Mouse (Mus musculus): Measurements from ENCODE around the gene Stk10. TPM values are rescaled to one million over a fixed set of nuclear protein-coding genes. Genes with fewer than 3 reads are reported as not detected.
"Not testable (repeated sequence)": the region's sequence is repeated elsewhere in the genome, so short reads cannot be mapped to it uniquely, and the experiment has no call there.

Stk10 gene
- polyA plus RNA-seq, 1 experiment from 2014 or later, result 5.5 TPM

- H3K9me3 ChIP-seq (replicated peaks; ENCODE audit: control insufficient read depth, low read length), result no peaks in the 10 kb centered on the region
- no peak overlapping the region for H3K9ac ChIP-seq (ENCODE audit: low read length)
- 79% methylated on average over 7 of the region's 7 CpGs for WGBS
- no peak overlapping the region for H3K4me3 ChIP-seq (ENCODE audit: low read length)
- no peak overlapping the region for H3K4me2 ChIP-seq (ENCODE audit: low read depth, low read length)
- ATAC-seq (replicated peaks; ENCODE audit: extremely low read depth, insufficient read depth, low FRiP score), result no peak
- peaks cover 3% of the 10 kb centered on the region; the same call in 1 of the 2 replicates for H3K4me1 ChIP-seq (ENCODE audit: control insufficient read depth, insufficient read depth, low read length)
- H3K27ac ChIP-seq (ENCODE audit: low read length), result no peak overlapping the region
- no peaks in the 10 kb centered on the region for H3K27me3 ChIP-seq (ENCODE audit: control insufficient read depth, insufficient read depth, low read length)
- H3K36me3 ChIP-seq (ENCODE audit: control insufficient read depth, insufficient read depth), result no peaks in the 10 kb centered on the region
Measured at GRCm38 (mm10) chr11:32498757-32499535, 34.2 kb upstream of the Stk10 start.

- no peaks in the 10 kb centered on the region for H3K27me3 ChIP-seq (ENCODE audit: control insufficient read depth, insufficient read depth, low read length)
- no peaks in the 10 kb centered on the region for H3K36me3 ChIP-seq (ENCODE audit: control insufficient read depth, insufficient read depth)
- H3K4me3 ChIP-seq (ENCODE audit: low read length), result no peak overlapping the region
- no peak overlapping the region for H3K9ac ChIP-seq (ENCODE audit: low read length)
- ATAC-seq (replicated peaks; ENCODE audit: extremely low read depth, insufficient read depth, low FRiP score), result no peak
- peaks cover 6% of the 10 kb centered on the region; the same call in 1 of the 2 replicates for H3K4me1 ChIP-seq (ENCODE audit: control insufficient read depth, insufficient read depth, low read length)
- H3K4me2 ChIP-seq (ENCODE audit: low read depth, low read length), result no peak overlapping the region
- H3K27ac ChIP-seq (ENCODE audit: low read length), result no peak overlapping the region
- no peaks in the 10 kb centered on the region for H3K9me3 ChIP-seq (replicated peaks; ENCODE audit: control insufficient read depth, low read length)
- WGBS, result 85% methylated on average over 4 of the region's 4 CpGs
Measured at GRCm38 (mm10) chr11:32499931-32500330, 33.2 kb upstream of the Stk10 start.

GRCm38 (mm10) chr11:32503711-32504110 lies 29.4 kb upstream of the Stk10 start:
- Histone ChIP-seq H3K4me2 (ENCODE audit: low read depth, low read length) (no peak overlapping the region), H3K4me1 (ENCODE audit: control insufficient read depth, insufficient read depth, low read length) (peaks cover 6% of the 10 kb centered on the region; the same call in 1 of the 2 replicates), H3K27ac (ENCODE audit: low read length) (no peak overlapping the region), H3K27me3 (ENCODE audit: control insufficient read depth, insufficient read depth, low read length) (no peaks in the 10 kb centered on the region), H3K9ac (ENCODE audit: low read length) (no peak overlapping the region), H3K9me3 (replicated peaks; ENCODE audit: control insufficient read depth, low read length) (no peaks in the 10 kb centered on the region), H3K4me3 (ENCODE audit: low read length) (no peak overlapping the region), H3K36me3 (ENCODE audit: control insufficient read depth, insufficient read depth) (no peaks in the 10 kb centered on the region)
- 87% methylated on average over 2 of the region's 2 CpGs for WGBS
- ATAC-seq (replicated peaks; ENCODE audit: extremely low read depth, insufficient read depth, low FRiP score), result no peak

- Histone ChIP-seq H3K9me3 (replicated peaks; ENCODE audit: control insufficient read depth, low read length) (no peaks in the 10 kb centered on the region), H3K27ac (ENCODE audit: low read length) (no peak overlapping the region), H3K36me3 (ENCODE audit: control insufficient read depth, insufficient read depth) (no peaks in the 10 kb centered on the region), H3K27me3 (ENCODE audit: control insufficient read depth, insufficient read depth, low read length) (no peaks in the 10 kb centered on the region), H3K4me2 (ENCODE audit: low read depth, low read length) (no peak overlapping the region), H3K9ac (ENCODE audit: low read length) (no peak overlapping the region), H3K4me1 (ENCODE audit: control insufficient read depth, insufficient read depth, low read length) (peaks cover 6% of the 10 kb centered on the region; the same call in 1 of the 2 replicates), H3K4me3 (ENCODE audit: low read length) (no peak overlapping the region)
- no peak; the same call in 1 of the 2 replicates for ATAC-seq (replicated peaks; ENCODE audit: extremely low read depth, insufficient read depth, low FRiP score)
- 63% methylated on average over 7 of the region's 7 CpGs for WGBS
Measured at GRCm38 (mm10) chr11:32505091-32505739, 27.9 kb upstream of the Stk10 start.

GRCm38 (mm10) chr11:32510930-32511329 lies 22.2 kb upstream of the Stk10 start:
- Histone ChIP-seq H3K27ac (ENCODE audit: low read length) (no peak overlapping the region), H3K4me1 (ENCODE audit: control insufficient read depth, insufficient read depth, low read length) (0 out of 2 replicates have a peak, but pooled peaks cover 3% of the 10 kb centered on the region), H3K4me2 (ENCODE audit: low read depth, low read length) (no peak overlapping the region), H3K27me3 (ENCODE audit: control insufficient read depth, insufficient read depth, low read length) (no peaks in the 10 kb centered on the region), H3K4me3 (ENCODE audit: low read length) (no peak overlapping the region), H3K9ac (ENCODE audit: low read length) (no peak overlapping the region), H3K9me3 (replicated peaks; ENCODE audit: control insufficient read depth, low read length) (no peaks in the 10 kb centered on the region), H3K36me3 (ENCODE audit: control insufficient read depth, insufficient read depth) (no peaks in the 10 kb centered on the region)
- WGBS, result 47% methylated on average over 1 of the region's 1 CpGs
- no peak for ATAC-seq (replicated peaks; ENCODE audit: extremely low read depth, insufficient read depth, low FRiP score)

- H3K27me3 ChIP-seq (ENCODE audit: control insufficient read depth, insufficient read depth, low read length); H3K4me2 ChIP-seq (ENCODE audit: low read depth, low read length); ATAC-seq (replicated peaks; ENCODE audit: extremely low read depth, insufficient read depth, low FRiP score); H3K9me3 ChIP-seq (replicated peaks; ENCODE audit: control insufficient read depth, low read length); H3K27ac ChIP-seq (ENCODE audit: low read length); H3K4me1 ChIP-seq (ENCODE audit: control insufficient read depth, insufficient read depth, low read length); H3K9ac ChIP-seq (ENCODE audit: low read length); H3K4me3 ChIP-seq (ENCODE audit: low read length): not testable (repeated sequence)
- peaks cover 12% of the 10 kb centered on the region for H3K36me3 ChIP-seq (ENCODE audit: control insufficient read depth, insufficient read depth)
- 84% methylated on average over 5 of the region's 5 CpGs for WGBS
Measured at GRCm38 (mm10) chr11:32514853-32515252, 18.3 kb upstream of the Stk10 start.

GRCm38 (mm10) chr11:32516091-32516490 lies 17.0 kb upstream of the Stk10 start:
- Histone ChIP-seq H3K9ac (ENCODE audit: low read length) (no peak overlapping the region), H3K4me3 (ENCODE audit: low read length) (no peak overlapping the region), H3K27ac (ENCODE audit: low read length) (no peak overlapping the region), H3K4me2 (ENCODE audit: low read depth, low read length) (no peak overlapping the region), H3K36me3 (ENCODE audit: control insufficient read depth, insufficient read depth) (peaks cover 12% of the 10 kb centered on the region), H3K27me3 (ENCODE audit: control insufficient read depth, insufficient read depth, low read length) (no peaks in the 10 kb centered on the region), H3K4me1 (ENCODE audit: control insufficient read depth, insufficient read depth, low read length) (0 out of 2 replicates have a peak, but pooled peaks cover 3% of the 10 kb centered on the region), H3K9me3 (replicated peaks; ENCODE audit: control insufficient read depth, low read length) (no peaks in the 10 kb centered on the region)
- no peak for ATAC-seq (replicated peaks; ENCODE audit: extremely low read depth, insufficient read depth, low FRiP score)
- 86% methylated on average over 12 of the region's 12 CpGs for WGBS

- Histone ChIP-seq H3K4me1 (ENCODE audit: control insufficient read depth, insufficient read depth, low read length) (no peaks in the 10 kb centered on the region), H3K27ac (ENCODE audit: low read length) (no peak overlapping the region), H3K4me2 (ENCODE audit: low read depth, low read length) (no peak overlapping the region), H3K9ac (ENCODE audit: low read length) (no peak overlapping the region), H3K36me3 (ENCODE audit: control insufficient read depth, insufficient read depth) (peaks cover 12% of the 10 kb centered on the region), H3K9me3 (replicated peaks; ENCODE audit: control insufficient read depth, low read length) (no peaks in the 10 kb centered on the region), H3K4me3 (ENCODE audit: low read length) (no peak overlapping the region), H3K27me3 (ENCODE audit: control insufficient read depth, insufficient read depth, low read length) (no peaks in the 10 kb centered on the region)
- ATAC-seq (replicated peaks; ENCODE audit: extremely low read depth, insufficient read depth, low FRiP score), result no peak
- 74% methylated on average over 8 of the region's 8 CpGs for WGBS
Measured at GRCm38 (mm10) chr11:32516916-32517712, 16.0 kb upstream of the Stk10 start.
